Mouse (Mus musculus) liver, postnatal 0 days (tissue): ENCODE measurements around the gene 4933430I17Rik.

Experiments used
- CTCF ChIP-seq: sonication (generic); IDR thresholded peaks from 2 replicates; pipeline ENCODE4 v1.5.1; 2016; ENCODE audit warnings: antibody characterized with exemption, low read depth
- EP300 ChIP-seq: IDR thresholded peaks from 2 replicates; pipeline ENCODE4 v1.6.1; 2016; ENCODE audit warnings: antibody characterized with exemption, low read depth, mild to moderate bottlenecking

GRCm38 (mm10) chr4:62590878-62591277, 65.7 kb downstream of the 4933430I17Rik start:
- TF ChIP-seq CTCF (no peak), EP300 (no peak)
